Mouse (Mus musculus) CH12.LX (cell line): ENCODE results near the gene Nrm. TPM values are rescaled to one million over a fixed set of nuclear protein-coding genes. Genes with fewer than 3 reads are reported as not detected.

Experiments used
- DNase-seq: peaks from one replicate; pipeline ENCODE4 v3.0.0-alpha.2; 2013; ENCODE audit errors: extremely low read depth
- H3K27ac ChIP-seq: 2 replicates; pipeline ENCODE4 v1.5.1; 2012; ENCODE audit warnings: low read depth, mild to moderate bottlenecking, control low read depth, moderate library complexity; ENCODE audit not compliant: insufficient read depth
- H3K27me3 ChIP-seq: replicated peaks from 2 replicates; pipeline ENCODE3; 2012; ENCODE audit warnings: inconsistent platforms
- H3K36me3 ChIP-seq, 2 experiments: replicated peaks in 1 of 2; 2 replicates each; pipeline versions ENCODE3 to v1.6.1; 2012; ENCODE audit warnings: inconsistent platforms in 1 of 2, low read length in 1 of 2, mild to moderate bottlenecking in 1 of 2, mixed read lengths in 1 of 2, moderate library complexity in 1 of 2; ENCODE audit not compliant: control insufficient read depth in 1 of 2, insufficient read depth in 1 of 2
- H3K4me1 ChIP-seq, 2 experiments: 2 replicates each; pipeline ENCODE4 v1.6.1; 2012; ENCODE audit warnings: inconsistent platforms in 1 of 2, moderate library complexity in 1 of 2; ENCODE audit not compliant: insufficient read depth in 2 of 2, control insufficient read depth in 1 of 2
- H3K4me2 ChIP-seq: 2 replicates; pipeline ENCODE4 v1.6.1; 2012; ENCODE audit warnings: low read depth, mild to moderate bottlenecking, control low read depth; ENCODE audit not compliant: poor library complexity, insufficient read depth, severe bottlenecking
- H3K4me3 ChIP-seq, 3 experiments: fragments of 150-350 bp in 1 of 3; sonication (generic) in 1 of 3; replicated peaks in 1 of 3; 2 replicates each; pipeline versions ENCODE3 to v1.5.1; 2011 to 2012; ENCODE audit warnings: low read depth in 2 of 3, low read length in 2 of 3, mild to moderate bottlenecking in 2 of 3, moderate library complexity in 2 of 3, control low read depth in 1 of 3, improper control_type of control experiment in 1 of 3, inconsistent platforms in 1 of 3, mixed read lengths in 1 of 3; ENCODE audit not compliant: poor library complexity in 1 of 3
- H3K79me2 ChIP-seq: replicated peaks from 2 replicates; pipeline ENCODE4 v1.6.1; 2012; ENCODE audit warnings: mild to moderate bottlenecking, moderate library complexity; ENCODE audit not compliant: control insufficient read depth, poor library complexity, insufficient read depth, severe bottlenecking; ENCODE audit errors: extremely low read depth
- H3K9ac ChIP-seq: 2 replicates; pipeline ENCODE4 v1.6.1; 2012; ENCODE audit warnings: low read depth, mild to moderate bottlenecking, control low read depth, moderate library complexity; ENCODE audit not compliant: insufficient read depth
- H3K9me3 ChIP-seq: replicated peaks from 2 replicates; pipeline ENCODE3; 2012; ENCODE audit warnings: low read length, inconsistent platforms, mixed read lengths
- BHLHE40 ChIP-seq: IDR thresholded peaks from 2 replicates; pipeline ENCODE4 v1.6.1; 2011; ENCODE audit warnings: mild to moderate bottlenecking, low read depth, low read length, improper control_type of control experiment
- CHD1 ChIP-seq: IDR thresholded peaks from 2 replicates; pipeline ENCODE4 v1.6.1; 2012; ENCODE audit warnings: low read depth, low read length, improper control_type of control experiment, inconsistent platforms
- HCFC1 ChIP-seq: IDR thresholded peaks from 2 replicates; pipeline ENCODE4 v1.6.1; 2012; ENCODE audit warnings: low read depth, mild to moderate bottlenecking, inconsistent platforms, low read length, improper control_type of control experiment
- IRF4 ChIP-seq: IDR thresholded peaks from 2 replicates; pipeline ENCODE4 v1.6.1; 2014; ENCODE audit warnings: low read depth, mild to moderate bottlenecking, inconsistent platforms, low read length, improper control_type of control experiment
- JUN ChIP-seq: IDR thresholded peaks from 2 replicates; pipeline ENCODE4 v1.6.1; 2011; ENCODE audit warnings: low read depth, mild to moderate bottlenecking, low read length, improper control_type of control experiment, moderate library complexity; ENCODE audit not compliant: insufficient read depth
- KAT2A ChIP-seq: IDR thresholded peaks from 2 replicates; pipeline ENCODE4 v1.6.1; 2012; ENCODE audit warnings: low read length, improper control_type of control experiment, inconsistent platforms; ENCODE audit not compliant: insufficient replicate concordance
- MAX ChIP-seq: IDR thresholded peaks from 2 replicates; pipeline ENCODE4 v1.6.1; 2011; ENCODE audit warnings: low read length, improper control_type of control experiment
- MAZ ChIP-seq: IDR thresholded peaks from 2 replicates; pipeline ENCODE4 v1.6.1; 2012; ENCODE audit warnings: low read depth, mild to moderate bottlenecking, inconsistent platforms, low read length, improper control_type of control experiment, moderate library complexity
- NRF1 ChIP-seq: IDR thresholded peaks from 2 replicates; pipeline ENCODE4 v1.6.1; 2014; ENCODE audit warnings: low read depth, mild to moderate bottlenecking, inconsistent platforms, low read length, improper control_type of control experiment, moderate library complexity
- POLR2A ChIP-seq: IDR thresholded peaks from 2 replicates; pipeline ENCODE4 v1.6.1; 2011; ENCODE audit warnings: low read depth, mild to moderate bottlenecking, improper control_type of control experiment, low read length
- RAD21 ChIP-seq: IDR thresholded peaks from 2 replicates; pipeline ENCODE4 v1.6.1; 2011; ENCODE audit warnings: low read depth, mild to moderate bottlenecking, low read length, improper control_type of control experiment, moderate library complexity
- SIN3A ChIP-seq: IDR thresholded peaks from 2 replicates; pipeline ENCODE4 v1.6.1; 2012; ENCODE audit warnings: low read length, improper control_type of control experiment, inconsistent platforms
- SMC3 ChIP-seq: IDR thresholded peaks from 2 replicates; pipeline ENCODE4 v1.6.1; 2011; ENCODE audit warnings: low read depth, low read length, improper control_type of control experiment
- TCF12 ChIP-seq: IDR thresholded peaks from 2 replicates; pipeline ENCODE4 v1.6.1; 2014; ENCODE audit warnings: low read depth, mild to moderate bottlenecking, inconsistent platforms, low read length, improper control_type of control experiment
- ZC3H11A ChIP-seq: IDR thresholded peaks from 2 replicates; pipeline ENCODE4 v1.6.1; 2012; ENCODE audit warnings: low read depth, mild to moderate bottlenecking, inconsistent platforms, low read length, improper control_type of control experiment
- ZKSCAN1 ChIP-seq: IDR thresholded peaks from 2 replicates; pipeline ENCODE4 v1.6.1; 2012; ENCODE audit warnings: low read depth, inconsistent platforms, low read length, improper control_type of control experiment, borderline replicate concordance
- ZMIZ1 ChIP-seq: IDR thresholded peaks from 2 replicates; pipeline ENCODE4 v1.6.1; 2012; ENCODE audit warnings: low read depth, mild to moderate bottlenecking, inconsistent platforms, low read length, improper control_type of control experiment
- ZNF384 ChIP-seq: IDR thresholded peaks from 2 replicates; pipeline ENCODE4 v1.6.1; 2012; ENCODE audit warnings: low read depth, low read length, improper control_type of control experiment, inconsistent platforms
- dilution Hi-C: fragments of 300-500 bp; cut with MboI; formaldehyde crosslinking; loops from 2 replicates; pipeline ENCODE4 v1.14.3; 2020; ENCODE audit warnings: low sequenced_read_pairs; ENCODE audit not compliant: extremely low pct_unique_long_range_greater_than_20kb, extremely low pct_ligation_motif_present
- in situ Hi-C: fragments of 300-500 bp; cut with MboI; formaldehyde crosslinking; loops from 3 replicates; pipeline ENCODE4 v1.14.3; 2019; ENCODE audit warnings: low sequenced_read_pairs, low pct_ligation_motif_present, low pct_unique_long_range_greater_than_20kb, mixed read lengths
- polyA plus RNA-seq: library from polyadenylated mRNA; unstranded; fragments of >175 nt; gene quantifications from 2 replicates; pipeline ENCODE4 v1.2.1, GENCODE M21; 2012; ENCODE audit warnings: low read depth; ENCODE audit not compliant: insufficient read length
- total RNA-seq, 2 experiments: library from RNA; depleted of rRNA; stranded (reverse); fragments of 300-350 nt in 1 of 2; fragments of >200 nt in 1 of 2; gene quantifications; 2 replicates each; pipeline ENCODE4 v1.2.3; 2012 to 2014

Gene Nrm
- total and polyA plus RNA-seq, 3 experiments = 12.1 to 16.7 (median 15.4) TPM

GRCm38 (mm10) chr17:35879245-35880057 lies 18.3 kb downstream of the Nrm start, which contains the start of gene Dhx16 (continued):
- no peak for TF ChIP-seq ZC3H11A
- peak; percentile 77 for TF ChIP-seq IRF4
- TF ChIP-seq POLR2A = peak; percentile 82
- no peak for TF ChIP-seq JUN
- peak; percentile 80 for TF ChIP-seq ZMIZ1
- peak; percentile 97 for TF ChIP-seq HCFC1
- peak; percentile 62 for TF ChIP-seq SMC3
- TF ChIP-seq RAD21 = peak; percentile 58
- peak; percentile 83 for TF ChIP-seq MAX
- TF ChIP-seq SIN3A = peak; percentile 97
- no peak; the same call in 1 of the 2 replicates for TF ChIP-seq ZKSCAN1
- TF ChIP-seq, all 38 proteins: peak for 24

- Histone ChIP-seq H3K27ac (no peak overlapping the region), H3K36me3 (peaks cover 61 to 71% of the 10 kb centered on the region in 2 experiments), H3K9me3 (no peaks in the 10 kb centered on the region), H3K4me3 (no peak overlapping the region), H3K9ac (no peak overlapping the region), H3K4me2 (no peak overlapping the region), H3K27me3 (no peaks in the 10 kb centered on the region), H3K4me1 (peaks cover 5 to 16% of the 10 kb centered on the region in 2 experiments), H3K79me2 (peaks cover 20% of the 10 kb centered on the region)
- in situ Hi-C loops = no loop called here
- DNase-seq = no peak
- TF ChIP-seq ZNF384 (no peak), CHD1 (no peak), TCF12 (no peak), KAT2A (no peak), NRF1 (no peak), MAZ (no peak), RAD21 (no peak), BHLHE40 (no peak), ZC3H11A (no peak), JUN (no peak), SIN3A (no peak)
- dilution Hi-C loops = no loop called here
These were observed 21.8 kb downstream of the Nrm start for GRCm38 (mm10) chr17:35882924-35883323.
